Mouse (Mus musculus) liver, embryonic 12.5 days (tissue): ENCODE results near the gene Uox. TPM values are rescaled to one million over a fixed set of nuclear protein-coding genes. Genes with fewer than 3 reads are reported as not detected.

Experiments
- ATAC-seq: fragments of 200-750 bp; cut with Nextera tagmentation; 2 replicates; pipeline ENCODE4 v1.8.0; 2017; ENCODE audit warnings: moderate number of reproducible peaks, mild to moderate bottlenecking, moderate library complexity
- H3K27ac ChIP-seq: fragments of 300-500 bp; sonication (generic); 2 replicates; pipeline ENCODE4 v1.5.1; 2016; ENCODE audit warnings: mild to moderate bottlenecking
- H3K27me3 ChIP-seq: fragments of 300-500 bp; sonication (generic); replicated peaks from 2 replicates; pipeline ENCODE4 v1.6.1; 2016; ENCODE audit warnings: mild to moderate bottlenecking, moderate library complexity
- H3K36me3 ChIP-seq: fragments of 300-500 bp; sonication (generic); 2 replicates; pipeline ENCODE4 v1.6.1; 2016; ENCODE audit warnings: mild to moderate bottlenecking, moderate library complexity
- H3K4me1 ChIP-seq: fragments of 300-500 bp; sonication (generic); 2 replicates; pipeline ENCODE4 v1.6.1; 2016
- H3K4me2 ChIP-seq: fragments of 300-500 bp; sonication (generic); 2 replicates; pipeline ENCODE4 v1.6.1; 2016; ENCODE audit warnings: mild to moderate bottlenecking, moderate library complexity
- H3K4me3 ChIP-seq: fragments of 300-500 bp; sonication (generic); 2 replicates; pipeline ENCODE4 v1.5.1; 2016; ENCODE audit warnings: mild to moderate bottlenecking, moderate library complexity
- H3K9ac ChIP-seq: fragments of 300-500 bp; sonication (generic); 2 replicates; pipeline ENCODE4 v1.6.1; 2016; ENCODE audit warnings: mild to moderate bottlenecking, moderate library complexity
- H3K9me3 ChIP-seq: fragments of 300-500 bp; sonication (generic); replicated peaks from 2 replicates; pipeline ENCODE4 v1.6.1; 2016; ENCODE audit warnings: mild to moderate bottlenecking, moderate library complexity
- WGBS: fragments of 180-500 bp; shearing (Covaris S2); methylation state at CpG from one replicate; pipeline ENCODE4 v1.1.7; 2016; ENCODE audit not compliant: insufficient replicate concordance; 5-methylcytosine and 5-hydroxymethylcytosine counted together
- polyA plus RNA-seq: library from polyadenylated mRNA; unstranded; fragments of >200 nt; fragmentation: Nextera tagmentation; extraction: Ambion mirVana; gene quantifications from 2 replicates; pipeline ENCODE4 v1.2.1, GENCODE M21; 2016

Gene Uox
- polyA plus RNA-seq, 1 experiment from 2014 or later: 0.87 TPM

- no peak overlapping the region for H3K9ac ChIP-seq
- H3K27me3 ChIP-seq: no peaks in the 10 kb centered on the region
- WGBS: 73% methylated on average over 6 of the region's 6 CpGs
- H3K4me2 ChIP-seq: no peak overlapping the region
- H3K9me3 ChIP-seq: no peaks in the 10 kb centered on the region
- H3K27ac ChIP-seq: no peak overlapping the region
- H3K4me1 ChIP-seq: no peaks in the 10 kb centered on the region
- H3K4me3 ChIP-seq: no peak overlapping the region
- H3K36me3 ChIP-seq: no peaks in the 10 kb centered on the region
- no peak for ATAC-seq
Measured at GRCm38 (mm10) chr3:146589523-146589922, 19.3 kb downstream of the Uox start.

DNA sequence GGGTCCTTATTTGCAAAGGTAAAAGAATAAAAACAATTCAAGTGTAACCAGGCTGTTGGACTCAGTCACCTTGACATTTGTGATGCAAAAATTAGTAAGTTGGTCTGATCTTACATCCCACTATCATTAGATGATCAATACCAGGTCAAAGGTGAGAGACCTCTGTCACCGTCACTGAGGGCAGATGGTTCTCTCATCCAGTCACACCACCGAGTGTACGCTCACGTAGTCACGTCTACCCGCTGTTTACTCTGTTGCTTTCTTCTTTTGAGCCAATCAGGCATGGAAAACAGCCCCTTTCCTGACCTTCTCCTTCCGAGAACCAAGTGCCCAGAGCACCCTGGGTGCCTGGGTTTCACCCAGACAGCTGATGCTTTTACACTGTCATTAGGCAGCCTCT lies 20.9 kb downstream of the Uox start:
- Histone ChIP-seq H3K27me3 (no peaks in the 10 kb centered on the region), H3K36me3 (no peaks in the 10 kb centered on the region), H3K9ac (no peak overlapping the region), H3K4me2 (no peak overlapping the region), H3K4me1 (no peaks in the 10 kb centered on the region), H3K9me3 (no peaks in the 10 kb centered on the region), H3K27ac (peak overlapping the region; percentile 22; the same call in 1 of the 2 replicates), H3K4me3 (no peak overlapping the region)
- 71% methylated on average over 7 of the region's 7 CpGs for WGBS
- peak; percentile 66 for ATAC-seq

GRCm38 (mm10) chr3:146591601-146592000 lies 21.4 kb downstream of the Uox start:
- Histone ChIP-seq H3K27me3 (no peaks in the 10 kb centered on the region), H3K4me2 (no peak overlapping the region), H3K27ac (peak overlapping the region; percentile 22; the same call in 1 of the 2 replicates), H3K4me3 (no peak overlapping the region), H3K36me3 (no peaks in the 10 kb centered on the region), H3K9me3 (no peaks in the 10 kb centered on the region), H3K9ac (no peak overlapping the region), H3K4me1 (no peaks in the 10 kb centered on the region)
- WGBS: 60% methylated on average over 2 of the region's 2 CpGs
- no peak for ATAC-seq

GRCm38 (mm10) chr3:146595440-146595839 lies 25.2 kb downstream of the Uox start:
- H3K4me2 ChIP-seq: no peak overlapping the region
- 72% methylated on average over 6 of the region's 6 CpGs for WGBS
- no peaks in the 10 kb centered on the region for H3K4me1 ChIP-seq
- no peaks in the 10 kb centered on the region for H3K9me3 ChIP-seq
- no peak overlapping the region for H3K9ac ChIP-seq
- no peaks in the 10 kb centered on the region for H3K27me3 ChIP-seq
- no peak overlapping the region for H3K27ac ChIP-seq
- no peaks in the 10 kb centered on the region for H3K36me3 ChIP-seq
- no peak overlapping the region for H3K4me3 ChIP-seq
- no peak for ATAC-seq

DNA sequence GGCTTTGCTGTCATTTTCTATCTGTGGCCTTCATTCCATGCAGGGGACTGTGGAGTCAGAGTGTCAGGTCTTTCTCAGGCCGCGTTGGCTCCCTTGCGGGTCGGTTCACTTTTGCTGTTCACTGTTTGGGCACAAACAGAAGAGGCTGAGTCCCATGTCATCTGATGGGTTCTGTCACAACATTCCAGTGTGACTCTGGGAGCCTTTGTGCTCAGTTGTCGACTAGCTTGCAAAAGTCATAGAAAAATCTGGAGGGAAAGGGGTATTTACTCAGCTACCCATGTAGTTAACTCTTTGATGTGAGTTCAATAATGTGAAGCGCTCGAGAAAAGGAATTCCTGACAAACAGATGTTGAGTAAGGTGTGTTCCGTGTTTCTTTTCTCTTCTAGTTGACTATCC lies 26.2 kb downstream of the Uox start:
- Histone ChIP-seq H3K27ac (no peak overlapping the region), H3K36me3 (no peaks in the 10 kb centered on the region), H3K9ac (no peak overlapping the region), H3K27me3 (no peaks in the 10 kb centered on the region), H3K9me3 (no peaks in the 10 kb centered on the region), H3K4me2 (no peak overlapping the region), H3K4me1 (peaks cover 7% of the 10 kb centered on the region), H3K4me3 (no peak overlapping the region)
- WGBS: 72% methylated on average over 8 of the region's 8 CpGs
- ATAC-seq: no peak

GRCm38 (mm10) chr3:146596864-146597263 lies 26.6 kb downstream of the Uox start:
- no peak overlapping the region for H3K9ac ChIP-seq

DNA sequence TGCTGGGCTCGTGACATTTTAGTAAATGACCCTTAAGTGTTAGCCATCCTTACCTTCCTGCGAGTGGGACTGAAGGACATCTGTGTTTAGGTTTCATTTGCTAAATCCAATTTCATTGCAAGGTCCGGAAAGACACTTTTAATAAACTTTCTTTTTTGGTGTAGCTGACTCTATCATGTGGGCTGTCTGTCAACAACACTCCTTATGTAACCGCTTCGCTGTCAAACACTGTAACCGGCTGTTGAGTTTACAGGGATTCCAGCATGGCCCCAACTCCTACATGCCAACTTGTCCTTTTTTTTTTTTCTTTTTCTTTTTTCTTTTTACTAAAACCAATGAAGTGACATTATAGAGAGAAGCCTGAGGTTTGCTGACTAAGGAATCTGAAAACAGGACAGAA lies 28.2 kb downstream of the Uox start:
- Histone ChIP-seq H3K9ac (no peak overlapping the region), H3K36me3 (no peaks in the 10 kb centered on the region), H3K27ac (no peak overlapping the region), H3K27me3 (no peaks in the 10 kb centered on the region), H3K9me3 (no peaks in the 10 kb centered on the region), H3K4me1 (peaks cover 14% of the 10 kb centered on the region), H3K4me3 (no peak overlapping the region), H3K4me2 (no peak overlapping the region)
- WGBS: 74% methylated on average over 6 of the region's 6 CpGs
- no peak for ATAC-seq

More at GRCm38 (mm10) chr3:146596864-146597263, 26.6 kb downstream of the Uox start:
- H3K4me2 ChIP-seq: no peak overlapping the region
- H3K4me1 ChIP-seq: peaks cover 12% of the 10 kb centered on the region
- H3K27me3 ChIP-seq: no peaks in the 10 kb centered on the region
- H3K4me3 ChIP-seq: no peak overlapping the region
- no peaks in the 10 kb centered on the region for H3K36me3 ChIP-seq
- H3K27ac ChIP-seq: no peak overlapping the region
- H3K9me3 ChIP-seq: no peaks in the 10 kb centered on the region
- 71% methylated on average over 7 of the region's 7 CpGs for WGBS
- no peak for ATAC-seq

DNA sequence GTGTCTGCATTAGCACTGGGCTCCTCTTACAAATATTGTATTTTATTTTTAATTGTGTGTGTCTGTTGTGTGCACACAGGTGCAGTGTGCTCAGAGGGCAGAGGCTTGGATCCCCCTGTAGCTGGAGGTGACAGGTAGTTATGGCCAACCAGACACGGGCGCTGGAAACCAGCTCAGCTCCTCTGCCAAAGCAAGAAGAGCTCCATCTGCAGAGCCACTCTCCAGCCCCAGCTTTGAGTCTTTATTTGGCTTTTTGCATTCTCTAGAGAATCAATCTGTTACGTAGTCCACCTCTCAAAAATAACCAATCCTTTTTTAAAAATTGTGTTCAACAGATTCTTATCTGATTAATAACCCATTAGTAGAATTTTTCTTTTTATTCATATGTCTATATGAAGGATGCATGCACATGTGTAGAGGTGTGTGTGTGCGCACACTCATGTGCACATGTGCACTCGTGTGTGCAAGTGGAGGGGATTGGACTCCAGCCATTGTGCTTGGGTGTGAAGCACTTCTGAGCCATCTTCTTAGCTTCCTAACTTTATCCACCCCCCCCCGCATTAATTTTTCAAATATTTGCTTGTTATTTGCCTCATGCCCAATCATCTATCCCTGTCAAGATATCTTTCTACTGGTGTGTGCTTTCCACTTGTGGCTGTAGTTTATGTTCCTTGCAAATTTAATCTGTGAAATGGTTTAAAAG lies 29.1 kb downstream of the Uox start:
- no peak for ATAC-seq
- H3K27ac ChIP-seq: no peak overlapping the region
- H3K4me3 ChIP-seq: no peak overlapping the region
- no peaks in the 10 kb centered on the region for H3K27me3 ChIP-seq
- no peak overlapping the region for H3K4me2 ChIP-seq
- no peaks in the 10 kb centered on the region for H3K9me3 ChIP-seq
- H3K36me3 ChIP-seq: no peaks in the 10 kb centered on the region
- WGBS: 74% methylated on average over 6 of the region's 6 CpGs
- peaks cover 14% of the 10 kb centered on the region for H3K4me1 ChIP-seq
- H3K9ac ChIP-seq: no peak overlapping the region

- Histone ChIP-seq H3K4me1 (peaks cover 14% of the 10 kb centered on the region), H3K27me3 (no peaks in the 10 kb centered on the region), H3K27ac (no peak overlapping the region), H3K9ac (no peak overlapping the region), H3K36me3 (no peaks in the 10 kb centered on the region), H3K9me3 (no peaks in the 10 kb centered on the region), H3K4me3 (no peak overlapping the region), H3K4me2 (no peak overlapping the region)
- peak; percentile 85 for ATAC-seq
- WGBS: 55% methylated on average over 2 of the region's 2 CpGs
Measured at GRCm38 (mm10) chr3:146601205-146601604, 31.0 kb downstream of the Uox start.

DNA sequence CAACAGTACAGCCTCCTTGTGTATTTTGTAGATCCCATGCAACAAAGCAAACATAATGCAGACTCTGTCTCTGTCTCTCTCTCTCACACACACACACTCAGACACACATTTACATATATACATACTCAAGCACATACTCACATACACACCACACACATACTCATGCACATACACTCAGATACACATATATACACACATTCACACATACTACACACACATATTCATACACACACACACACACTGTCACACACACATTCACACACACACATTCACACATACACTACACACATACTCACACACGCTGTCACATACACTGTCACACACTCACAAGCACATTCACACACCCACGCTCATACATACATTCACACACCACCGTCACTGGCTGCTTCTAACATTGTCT lies 32.3 kb downstream of the Uox start:
- Histone ChIP-seq H3K27ac (no peak overlapping the region), H3K4me1 (peaks cover 14% of the 10 kb centered on the region), H3K9ac (no peak overlapping the region), H3K4me2 (no peak overlapping the region), H3K36me3 (no peaks in the 10 kb centered on the region), H3K9me3 (no peaks in the 10 kb centered on the region), H3K4me3 (no peak overlapping the region), H3K27me3 (no peaks in the 10 kb centered on the region)
- 76% methylated on average over 3 of the region's 3 CpGs for WGBS
- ATAC-seq: no peak

- 56% methylated on average over 9 of the region's 9 CpGs for WGBS
- Histone ChIP-seq H3K36me3 (no peaks in the 10 kb centered on the region), H3K4me1 (peaks cover 14% of the 10 kb centered on the region), H3K4me2 (no peak overlapping the region), H3K27me3 (no peaks in the 10 kb centered on the region), H3K4me3 (no peak overlapping the region), H3K9ac (no peak overlapping the region), H3K27ac (no peak overlapping the region), H3K9me3 (no peaks in the 10 kb centered on the region)
- ATAC-seq: no peak
Measured at GRCm38 (mm10) chr3:146604647-146605046, 34.4 kb downstream of the Uox start.

- H3K4me1 ChIP-seq: no peaks in the 10 kb centered on the region
- no peaks in the 10 kb centered on the region for H3K27me3 ChIP-seq
- H3K4me2 ChIP-seq: no peak overlapping the region
- 49% methylated on average over 1 of the region's 1 CpGs for WGBS
- no peak overlapping the region for H3K27ac ChIP-seq
- no peak overlapping the region for H3K9ac ChIP-seq
- no peak overlapping the region for H3K4me3 ChIP-seq
- H3K36me3 ChIP-seq: no peaks in the 10 kb centered on the region
- H3K9me3 ChIP-seq: no peaks in the 10 kb centered on the region
- ATAC-seq: no peak
Measured at GRCm38 (mm10) chr3:146607368-146607767, 37.1 kb downstream of the Uox start.

- ATAC-seq: no peak
- Histone ChIP-seq H3K9ac (no peak overlapping the region), H3K27me3 (no peaks in the 10 kb centered on the region), H3K36me3 (no peaks in the 10 kb centered on the region), H3K4me3 (no peak overlapping the region), H3K9me3 (no peaks in the 10 kb centered on the region), H3K27ac (no peak overlapping the region), H3K4me1 (peaks cover 2% of the 10 kb centered on the region), H3K4me2 (no peak overlapping the region)
- 74% methylated on average over 10 of the region's 10 CpGs for WGBS
Measured at GRCm38 (mm10) chr3:146610322-146610721, 40.1 kb downstream of the Uox start.
